Mouse (Mus musculus): ENCODE data around the gene U2af2.

DNA sequence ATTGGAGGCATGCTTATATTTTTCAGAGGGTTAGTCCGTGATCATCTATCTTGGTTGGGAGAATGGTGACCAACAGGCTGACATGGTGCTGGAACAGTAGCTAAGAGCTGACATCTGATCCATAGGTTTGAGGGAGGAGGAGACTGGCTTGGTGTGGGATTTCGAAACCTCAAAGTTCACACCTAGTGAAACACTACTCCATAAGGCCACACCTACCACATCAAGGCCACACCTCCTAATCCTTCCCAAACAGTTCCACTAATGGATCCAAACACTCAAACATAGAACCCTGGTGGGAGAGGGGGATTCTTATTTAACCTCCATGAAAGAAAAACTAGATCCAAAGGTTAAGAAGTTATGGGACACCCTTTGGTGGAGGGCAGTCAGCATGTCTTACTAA is 45.0 kb upstream of the U2af2 start:
- TF ChIP-seq POLR2A (IDR thresholded peaks at IDR 0.05; ENCODE audit: extremely low read depth, insufficient read depth, low read length) (no peak), CTCF (IDR thresholded peaks at IDR 0.05; ENCODE audit: low read depth, low read length) (no peak)
